Mouse (Mus musculus) MEL (cell line): Measurements from ENCODE around the gene Nek8. TPM values are rescaled to one million over a fixed set of nuclear protein-coding genes. Genes with fewer than 3 reads are reported as not detected.

Source experiments
- DNase-seq: peaks from one replicate; pipeline ENCODE4 v3.0.0; 2011; ENCODE audit warnings: low read depth, low spot score
- H3K27ac ChIP-seq: 2 replicates; pipeline ENCODE4 v1.5.1; 2012; ENCODE audit warnings: low read depth, mild to moderate bottlenecking, control low read depth, low read length, moderate library complexity; ENCODE audit not compliant: control insufficient read depth
- H3K27me3 ChIP-seq, 2 experiments: fragments of 150-350 bp in 1 of 2; sonication (generic) in 1 of 2; 2 replicates each; pipeline ENCODE4 v1.6.1; 2012; ENCODE audit warnings: low read length in 2 of 2, mild to moderate bottlenecking in 2 of 2, improper control_type of control experiment in 1 of 2, moderate library complexity in 1 of 2; ENCODE audit not compliant: insufficient read depth in 2 of 2, control insufficient read depth in 1 of 2
- H3K36me3 ChIP-seq, 2 experiments: 2 replicates each; pipeline ENCODE4 v1.6.1; 2012 to 2014; ENCODE audit warnings: low read length in 2 of 2, improper control_type of control experiment in 1 of 2, inconsistent platforms in 1 of 2, mild to moderate bottlenecking in 1 of 2; ENCODE audit not compliant: insufficient read depth in 2 of 2, control insufficient read depth in 1 of 2
- H3K4me1 ChIP-seq, 2 experiments: fragments of 150-350 bp in 1 of 2; sonication (generic) in 1 of 2; 2 replicates each; pipeline ENCODE4 v1.6.1; 2012; ENCODE audit warnings: low read length in 2 of 2, improper control_type of control experiment in 1 of 2, mild to moderate bottlenecking in 1 of 2; ENCODE audit not compliant: insufficient read depth in 2 of 2, control insufficient read depth in 1 of 2
- H3K4me3 ChIP-seq, 2 experiments: fragments of 150-350 bp in 1 of 2; sonication (generic) in 1 of 2; 2 replicates each; pipeline ENCODE4 v1.5.1; 2012; ENCODE audit warnings: low read depth in 2 of 2, low read length in 2 of 2, mild to moderate bottlenecking in 2 of 2, moderate library complexity in 2 of 2, control low read depth in 1 of 2, improper control_type of control experiment in 1 of 2; ENCODE audit not compliant: control insufficient read depth in 1 of 2, insufficient read depth in 1 of 2
- H3K79me2 ChIP-seq: 2 replicates; pipeline ENCODE4 v1.6.1; 2012; ENCODE audit warnings: mild to moderate bottlenecking, low read length, moderate library complexity; ENCODE audit not compliant: control insufficient read depth, poor library complexity, insufficient read depth
- H3K9ac ChIP-seq: 2 replicates; pipeline ENCODE4 v1.6.1; 2012; ENCODE audit warnings: low read depth, mild to moderate bottlenecking, control low read depth, low read length, moderate library complexity; ENCODE audit not compliant: control insufficient read depth, poor library complexity, severe bottlenecking
- H3K9me3 ChIP-seq: fragments of 150-350 bp; sonication (generic); replicated peaks from 2 replicates; pipeline ENCODE4 v1.6.1; 2012; ENCODE audit warnings: mild to moderate bottlenecking, low read length, improper control_type of control experiment, moderate library complexity; ENCODE audit not compliant: insufficient read depth
- BHLHE40 ChIP-seq: IDR thresholded peaks from 2 replicates; pipeline ENCODE4 v1.6.1; 2012; ENCODE audit warnings: low read depth, mild to moderate bottlenecking, inconsistent platforms, low read length, improper control_type of control experiment, borderline replicate concordance
- ELF1 ChIP-seq: IDR thresholded peaks from 2 replicates; pipeline ENCODE4 v1.6.1; 2014; ENCODE audit warnings: low read depth, mild to moderate bottlenecking, inconsistent platforms, low read length, improper control_type of control experiment, moderate library complexity
- GABPA ChIP-seq: IDR thresholded peaks from 2 replicates; pipeline ENCODE4 v1.6.1; 2012; ENCODE audit warnings: low read depth, mild to moderate bottlenecking, inconsistent platforms, low read length, improper control_type of control experiment, moderate library complexity
- MAX ChIP-seq: IDR thresholded peaks from 2 replicates; pipeline ENCODE4 v1.6.1; 2011; ENCODE audit warnings: low read length, improper control_type of control experiment
- MAZ ChIP-seq: IDR thresholded peaks from 2 replicates; pipeline ENCODE4 v1.6.1; 2012; ENCODE audit warnings: low read depth, mild to moderate bottlenecking, inconsistent platforms, low read length, improper control_type of control experiment
- MEF2A ChIP-seq: IDR thresholded peaks from 2 replicates; pipeline ENCODE4 v1.6.1; 2014; ENCODE audit warnings: low read depth, mild to moderate bottlenecking, inconsistent platforms, low read length, improper control_type of control experiment; ENCODE audit not compliant: poor library complexity, insufficient replicate concordance, severe bottlenecking; ENCODE audit errors: extremely low read depth
- MXI1 ChIP-seq: IDR thresholded peaks from 2 replicates; pipeline ENCODE4 v1.6.1; 2011; ENCODE audit warnings: mild to moderate bottlenecking, low read depth, low read length, improper control_type of control experiment
- MYB ChIP-seq: IDR thresholded peaks from 2 replicates; pipeline ENCODE4 v1.6.1; 2011; ENCODE audit warnings: mild to moderate bottlenecking, low read depth, low read length, improper control_type of control experiment
- NRF1 ChIP-seq: IDR thresholded peaks from 2 replicates; pipeline ENCODE4 v1.6.1; 2014; ENCODE audit warnings: low read depth, mild to moderate bottlenecking, inconsistent platforms, low read length, improper control_type of control experiment, moderate library complexity; ENCODE audit not compliant: poor library complexity, insufficient read depth, severe bottlenecking
- POLR2AphosphoS2 ChIP-seq: IDR thresholded peaks from 2 replicates; pipeline ENCODE4 v1.6.1; 2011; ENCODE audit warnings: low read length, improper control_type of control experiment
- POLR2AphosphoS5 ChIP-seq: IDR thresholded peaks from 2 replicates; pipeline ENCODE4 v1.6.1; 2012; ENCODE audit warnings: low read depth, borderline replicate concordance, mild to moderate bottlenecking, inconsistent platforms, low read length, moderate library complexity, mixed read lengths
- RCOR1 ChIP-seq: IDR thresholded peaks from 2 replicates; pipeline ENCODE4 v1.6.1; 2012; ENCODE audit warnings: low read depth, mild to moderate bottlenecking, inconsistent platforms, low read length, improper control_type of control experiment
- SIN3A ChIP-seq: IDR thresholded peaks from 2 replicates; pipeline ENCODE4 v1.6.1; 2012; ENCODE audit warnings: low read length, improper control_type of control experiment, inconsistent platforms
- USF2 ChIP-seq, 2 experiments: IDR thresholded peaks; 2 replicates each; pipeline ENCODE4 v1.6.1; 2011 to 2012; ENCODE audit warnings: improper control_type of control experiment in 2 of 2, low read length in 2 of 2, borderline replicate concordance in 1 of 2, inconsistent platforms in 1 of 2, low read depth in 1 of 2, mild to moderate bottlenecking in 1 of 2; ENCODE audit not compliant: insufficient read depth in 1 of 2
- ZC3H11A ChIP-seq: IDR thresholded peaks from 2 replicates; pipeline ENCODE4 v1.6.1; 2012; ENCODE audit warnings: low read depth, mild to moderate bottlenecking, inconsistent platforms, low read length, improper control_type of control experiment
- ZKSCAN1 ChIP-seq: IDR thresholded peaks from 2 replicates; pipeline ENCODE4 v1.6.1; 2012; ENCODE audit warnings: low read depth, mild to moderate bottlenecking, inconsistent platforms, low read length, improper control_type of control experiment, moderate library complexity
- ZNF384 ChIP-seq: IDR thresholded peaks from 2 replicates; pipeline ENCODE4 v1.6.1; 2012; ENCODE audit warnings: low read depth, mild to moderate bottlenecking, inconsistent platforms, low read length, improper control_type of control experiment
- polyA plus RNA-seq, 2 experiments: library from polyadenylated mRNA; stranded (reverse) in 1 of 2; unstranded in 1 of 2; fragments of >175 nt in 1 of 2; fragments of >200 nt in 1 of 2; gene quantifications; 2 replicates each; pipeline versions ENCODE4 v1.2.1 to v1.2.4; 2012; ENCODE audit warnings: low replicate concordance in 2 of 2, low read depth in 1 of 2; ENCODE audit not compliant: insufficient read length in 2 of 2, insufficient read depth in 1 of 2, missing spikeins in 1 of 2
- total RNA-seq: library from RNA; depleted of rRNA; stranded (reverse); fragments of 300-350 nt; gene quantifications from 2 replicates; pipeline ENCODE4 v1.2.3, GENCODE M21; 2012

Nek8 gene
- total and polyA plus RNA-seq, 3 experiments: 7.5 to 10.1 TPM; not detected in 1

DNA sequence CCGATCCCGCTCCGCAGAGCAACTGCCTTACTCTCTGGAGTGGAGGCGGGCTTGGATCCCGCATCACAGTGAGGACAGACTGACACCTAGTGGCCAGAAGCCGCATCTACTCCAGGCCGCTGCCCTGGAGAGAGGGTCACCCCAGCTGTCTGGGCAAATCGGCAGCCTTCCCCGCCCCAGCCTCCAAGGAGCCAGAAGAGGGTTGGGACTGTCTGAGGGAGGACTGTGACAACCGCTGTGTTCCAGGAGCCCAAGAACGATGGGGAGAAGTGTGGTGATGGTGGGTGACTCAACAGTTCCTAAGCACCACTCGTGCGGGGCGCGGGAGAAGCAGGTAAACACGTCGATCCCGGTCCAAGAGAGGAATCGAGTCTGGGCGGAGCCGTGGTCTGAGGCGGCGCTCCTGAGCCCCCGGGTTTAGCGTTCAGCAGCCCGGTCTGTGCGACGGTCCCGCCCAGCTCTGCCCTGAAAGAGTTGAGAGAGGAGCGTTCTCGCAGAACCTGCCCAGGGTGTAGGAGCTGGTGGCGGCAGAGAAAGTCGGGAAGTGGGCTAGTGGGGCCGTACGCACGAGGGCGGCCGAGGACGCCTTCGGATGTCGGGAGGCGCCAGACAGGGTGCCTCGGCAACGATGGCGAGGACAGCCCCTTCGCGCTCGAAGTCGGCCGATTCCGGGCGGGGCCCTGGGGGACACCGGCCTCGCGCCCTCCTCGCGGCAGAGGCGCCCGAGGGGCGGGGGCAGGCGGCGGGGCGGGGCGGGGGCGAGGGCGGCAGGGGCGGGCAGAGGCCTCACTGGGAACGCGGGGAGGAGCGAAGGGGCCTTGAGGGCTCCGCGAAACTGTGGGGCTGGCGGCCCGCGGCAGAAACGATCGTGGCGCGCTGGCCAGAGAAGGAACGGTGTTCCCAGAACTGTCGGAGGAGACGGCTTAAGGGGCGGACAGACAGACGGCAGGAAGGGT, 1.7 kb upstream of the Nek8 start (continued):
- TF ChIP-seq MEF2A (no peak), BHLHE40 (no peak), MAX (0 out of 2 replicates have a peak, but pooled peaks have one; percentile 8), POLR2AphosphoS2 (no peak), SIN3A (peak; percentile 89), MYB (no peak), MAZ (peak; percentile 64; the same call in 1 of the 2 replicates), ZC3H11A (peak; percentile 78), NRF1 (0 out of 2 replicates have a peak, but pooled peaks have one; percentile 22), RCOR1 (no peak; the same call in 1 of the 2 replicates)

DNA sequence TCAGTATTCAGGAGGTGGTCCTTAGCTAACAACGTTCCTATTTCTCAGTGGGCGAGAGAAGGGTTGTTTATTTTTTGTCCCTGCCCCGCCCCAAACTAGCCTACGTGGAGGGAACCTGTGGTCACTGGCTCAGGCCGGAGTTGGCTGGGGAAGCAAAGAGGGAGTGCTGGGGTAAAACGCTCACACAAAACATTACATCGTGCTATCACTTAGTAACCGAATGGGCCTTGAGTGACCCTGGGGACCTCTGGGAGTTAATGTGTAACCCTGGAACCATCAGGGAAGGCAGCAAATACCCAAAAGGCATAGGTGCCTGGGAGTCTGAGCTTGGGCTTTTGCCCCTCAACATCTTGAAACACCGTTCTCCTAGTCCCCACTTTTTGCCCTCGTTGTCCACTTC, 962 bp upstream of the Nek8 start:
- H3K4me3 ChIP-seq: peak overlapping the region; percentile 60 to 67
- peaks cover 4 to 19% of the 10 kb centered on the region in 2 experiments; a peak in 2 of 4 replicates for H3K4me1 ChIP-seq
- peak; percentile 82 for DNase-seq
- no peaks in the 10 kb centered on the region for H3K9me3 ChIP-seq
- peak overlapping the region; percentile 92 for H3K9ac ChIP-seq
- peaks cover 10 to 32% of the 10 kb centered on the region in 2 experiments for H3K36me3 ChIP-seq
- no peaks in the 10 kb centered on the region for H3K27me3 ChIP-seq
- peaks cover 22% of the 10 kb centered on the region for H3K79me2 ChIP-seq
- peak overlapping the region; percentile 83 for H3K27ac ChIP-seq
- no peak for TF ChIP-seq MYB
- TF ChIP-seq GABPA: no peak
- TF ChIP-seq MXI1: peak; percentile 35; the same call in 1 of the 2 replicates
- TF ChIP-seq ZKSCAN1: no peak
- no peak for TF ChIP-seq POLR2AphosphoS5
- 0 out of 2 replicates have a peak, but pooled peaks have one; percentile 13 for TF ChIP-seq ZNF384
- TF ChIP-seq MAZ: no peak
- TF ChIP-seq ZC3H11A: no peak
- TF ChIP-seq MAX: peak; percentile 68; the same call in 1 of the 2 replicates
- no peak for TF ChIP-seq USF2 (IDR thresholded peaks at IDR 0.05; ENCODE audit: borderline replicate concordance in 1 of 2, insufficient read depth in 1 of 2, low read depth in 1 of 2, low read length in 2 of 2)
- no peak for TF ChIP-seq ELF1
